Mouse (Mus musculus): ENCODE results near the gene Ptprn2. TPM values are rescaled to one million over a fixed set of nuclear protein-coding genes. Genes with fewer than 3 reads are reported as not detected.

Ptprn2 gene
- total RNA-seq, 2 experiments from 2014 or later: 296 to 297 TPM

GRCm38 (mm10) chr12:117049829-117050228 is 564.3 kb downstream of the Ptprn2 start:
- no peak for DNase-seq (ENCODE audit: low spot score in 2 of 2)

DNA sequence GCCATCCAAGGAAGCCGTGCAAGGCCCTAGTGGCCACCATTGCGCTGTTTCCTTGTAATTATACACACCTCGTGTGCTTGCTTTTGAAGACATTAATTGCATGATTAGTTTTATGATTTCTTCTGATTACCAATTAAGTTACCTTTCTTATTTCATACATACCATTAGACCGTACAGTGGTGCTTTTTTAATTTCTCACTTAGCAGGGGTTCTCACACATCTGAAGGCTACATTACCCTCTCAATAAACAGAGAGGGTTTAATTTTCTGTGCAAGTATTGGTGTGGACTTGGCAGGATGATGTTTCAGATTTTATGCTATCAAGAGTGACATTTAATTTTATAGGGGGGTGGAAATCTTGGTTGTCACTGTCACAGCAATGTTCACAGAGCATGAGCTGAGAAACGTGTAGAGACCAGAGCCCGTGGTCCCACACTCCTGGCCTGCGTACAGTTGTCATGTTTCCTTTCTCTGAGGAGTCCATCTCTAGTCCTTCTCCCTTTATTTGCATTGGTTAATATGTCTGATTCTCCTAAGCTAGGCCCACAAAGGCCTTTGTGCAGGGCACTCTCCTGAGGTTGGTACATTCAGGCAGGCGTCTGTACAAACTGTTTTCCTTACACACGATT is 567.8 kb downstream of the Ptprn2 start:
- DNase-seq (ENCODE audit: low spot score in 2 of 2): no peak

- DNase-seq (ENCODE audit: low spot score in 2 of 2): peak; percentile 13 to 69
Observed at GRCm38 (mm10) chr12:117053851-117054769, 568.6 kb downstream of the Ptprn2 start.

GRCm38 (mm10) chr12:117054925-117055570 is 569.5 kb downstream of the Ptprn2 start:
- DNase-seq (ENCODE audit: low spot score in 2 of 2): no peak

GRCm38 (mm10) chr12:117058184-117058958 is 572.9 kb downstream of the Ptprn2 start:
- DNase-seq (ENCODE audit: low spot score in 2 of 2): no peak

DNA sequence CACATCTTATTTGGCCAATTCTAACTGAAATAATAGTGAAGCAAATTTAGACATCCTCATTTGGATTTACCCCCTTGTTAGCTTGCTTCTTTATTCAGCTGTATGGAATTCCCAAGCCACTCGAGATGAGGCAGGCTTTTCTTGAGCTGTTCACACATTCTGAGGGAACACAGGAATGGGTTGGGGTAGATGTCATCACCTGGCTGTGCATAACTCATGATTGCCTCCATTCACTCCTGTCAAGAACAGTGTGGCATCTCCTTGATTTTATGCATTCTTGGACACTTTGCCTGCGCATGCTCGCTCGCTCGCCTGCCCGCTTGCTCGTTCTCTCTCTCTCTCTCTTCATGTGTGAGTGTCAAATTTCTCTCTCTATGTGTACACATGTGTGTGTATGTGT is 573.5 kb downstream of the Ptprn2 start:
- DNase-seq (ENCODE audit: low spot score in 2 of 2): no peak

DNA sequence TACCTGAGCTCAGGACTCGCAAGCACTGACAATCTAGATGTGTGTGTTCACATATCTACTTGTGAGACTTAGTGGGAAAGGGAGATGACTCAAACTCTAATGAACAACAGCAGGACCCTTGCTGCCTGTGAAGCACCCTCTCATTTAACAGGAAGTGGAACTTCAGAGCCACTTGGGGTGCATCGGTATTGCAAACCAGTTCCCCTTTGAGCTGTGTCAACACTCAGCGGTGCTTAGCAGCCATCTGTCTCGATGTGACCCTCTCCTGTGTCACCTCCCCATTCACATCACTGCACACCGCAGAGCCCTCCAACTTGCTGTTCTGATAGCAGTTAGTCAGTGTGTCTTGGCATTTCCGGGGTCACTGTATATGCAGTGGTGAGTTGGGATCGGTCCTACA is 592.1 kb downstream of the Ptprn2 start:
- no peak for DNase-seq (ENCODE audit: low spot score in 2 of 2)

DNA sequence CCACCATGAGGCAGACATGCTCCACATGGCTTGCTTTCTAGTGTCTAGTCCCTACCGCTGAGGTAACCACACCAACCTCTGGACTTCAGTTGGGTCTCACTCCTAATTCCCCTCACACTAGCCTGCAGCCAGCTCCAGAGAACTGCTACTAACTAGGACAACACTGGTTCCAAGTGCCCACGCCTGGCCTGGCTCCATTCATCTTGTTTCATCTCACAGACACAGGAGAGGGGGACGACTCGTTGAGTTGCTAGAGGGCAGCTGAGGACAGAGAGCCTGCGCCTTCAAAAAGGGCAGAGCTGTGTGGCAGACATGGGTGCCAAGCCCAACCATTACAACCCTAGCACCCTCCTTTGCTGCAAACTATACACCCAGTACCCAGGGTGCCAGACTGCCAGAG is 593.4 kb downstream of the Ptprn2 start:
- DNase-seq (ENCODE audit: low spot score in 2 of 2): peak in 1 of 2 experiments; percentile 27

DNA sequence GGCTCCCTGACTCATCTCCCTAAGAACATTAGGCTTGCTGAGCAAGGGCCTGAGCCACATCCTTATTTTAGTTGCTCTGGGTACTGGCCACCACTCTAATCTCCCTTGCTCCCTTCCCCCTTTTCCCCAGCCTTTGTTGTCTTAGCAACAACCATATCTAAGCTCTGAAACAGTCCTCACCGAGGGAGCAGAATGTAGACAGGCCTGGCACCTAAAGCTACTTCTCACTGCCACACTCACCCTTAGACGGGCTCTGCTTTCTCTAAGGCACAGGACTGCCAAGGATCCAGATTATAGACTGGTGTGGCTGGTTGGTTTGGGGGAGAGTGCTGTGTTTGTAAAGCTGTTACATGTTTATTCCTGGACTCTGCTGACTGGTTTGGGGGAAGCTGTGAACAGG is 594.2 kb downstream of the Ptprn2 start:
- no peak for DNase-seq (ENCODE audit: low spot score in 2 of 2)

- no peak for DNase-seq (ENCODE audit: low spot score in 2 of 2)
Observed at GRCm38 (mm10) chr12:117083856-117084701, 598.6 kb downstream of the Ptprn2 start.

DNA sequence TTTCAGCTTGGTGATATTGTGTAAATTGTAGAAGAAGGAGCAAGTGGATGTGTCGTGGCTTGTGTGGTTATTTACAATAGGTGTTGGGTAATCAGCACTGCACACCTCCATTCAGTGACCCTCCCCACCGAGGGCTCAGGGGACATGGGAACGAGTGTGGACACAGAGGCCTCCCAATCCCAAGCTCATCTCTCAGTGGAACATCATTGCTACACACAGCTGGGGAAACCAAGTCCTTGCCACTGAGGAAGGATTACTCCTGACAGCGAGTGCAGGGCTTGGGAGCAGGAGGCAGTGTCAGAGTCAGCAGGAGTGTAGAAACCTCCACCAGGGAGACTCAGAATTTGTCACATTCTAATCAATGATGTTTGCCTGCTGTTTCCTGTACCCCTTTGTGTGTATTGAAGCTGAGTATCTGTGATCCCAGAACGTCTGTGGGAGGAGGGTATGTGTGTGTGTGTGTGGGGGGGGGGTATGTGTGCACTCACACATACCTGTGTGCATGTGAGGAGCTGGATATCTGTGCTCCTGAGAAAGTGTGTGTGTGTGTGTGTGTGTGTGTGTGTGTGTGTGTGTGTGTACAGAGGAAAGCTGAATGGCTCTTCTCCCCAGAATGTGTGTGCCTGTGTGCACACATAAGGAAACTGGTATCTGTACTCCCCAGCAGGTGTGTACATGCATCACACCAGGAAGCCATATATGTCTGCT is 599.3 kb downstream of the Ptprn2 start:
- no peak for DNase-seq (ENCODE audit: low spot score in 2 of 2)

DNA sequence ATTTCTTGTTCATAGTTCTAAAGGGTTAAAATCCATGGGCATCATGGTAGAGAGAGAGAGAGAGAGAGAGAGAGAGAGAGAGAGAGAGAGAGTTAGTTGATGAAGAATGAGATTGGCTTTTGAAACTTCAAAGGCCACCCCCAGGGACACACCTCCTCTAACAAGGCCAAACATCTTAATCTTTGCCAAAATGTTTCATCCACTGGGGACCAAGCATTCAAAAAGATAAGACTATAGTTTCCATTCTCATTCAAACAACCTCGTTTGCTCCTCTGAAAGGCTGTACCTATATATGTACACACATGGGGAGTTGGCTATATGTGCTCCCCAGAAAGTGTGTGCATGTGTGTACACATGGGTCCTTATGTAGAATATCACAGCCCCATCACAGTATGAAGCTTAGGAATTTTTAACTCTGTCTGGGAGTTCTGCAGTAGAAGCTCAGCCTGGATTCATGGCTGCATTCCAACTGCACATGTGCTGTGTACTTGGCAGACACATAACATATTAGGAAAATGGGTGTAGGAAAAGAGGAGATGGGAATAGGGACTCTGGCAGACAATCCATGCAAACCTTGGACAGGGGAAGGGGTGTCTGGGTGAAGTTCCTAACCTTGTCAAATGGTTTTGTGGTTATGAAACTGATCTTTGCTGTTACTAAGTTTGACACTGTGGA is 600.3 kb downstream of the Ptprn2 start:
- DNase-seq (ENCODE audit: low spot score in 2 of 2): peak; percentile 67 to 82

GRCm38 (mm10) chr12:117092345-117093107 is 607.0 kb downstream of the Ptprn2 start:
- no peak for DNase-seq (ENCODE audit: low spot score in 2 of 2)

DNA sequence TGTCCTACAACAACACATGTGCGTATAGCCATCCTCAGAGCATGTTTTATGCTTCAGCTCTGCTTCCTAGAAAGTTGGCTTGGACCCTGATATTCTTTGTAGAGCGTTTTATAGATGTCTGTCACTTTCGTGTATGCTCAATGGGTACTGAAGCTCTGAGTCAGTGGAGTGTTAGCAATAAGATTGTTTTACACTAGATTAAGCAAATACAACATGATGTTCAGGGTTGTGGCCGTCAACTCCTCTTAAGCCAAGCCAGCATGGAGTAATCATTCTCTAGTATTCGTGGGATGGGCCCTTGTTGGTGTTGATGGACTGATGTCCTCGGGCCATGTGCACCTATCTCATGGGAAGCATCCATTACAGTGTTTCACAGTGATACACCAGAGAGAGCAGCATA is 610.4 kb downstream of the Ptprn2 start:
- DNase-seq (ENCODE audit: low spot score in 2 of 2): no peak

DNA sequence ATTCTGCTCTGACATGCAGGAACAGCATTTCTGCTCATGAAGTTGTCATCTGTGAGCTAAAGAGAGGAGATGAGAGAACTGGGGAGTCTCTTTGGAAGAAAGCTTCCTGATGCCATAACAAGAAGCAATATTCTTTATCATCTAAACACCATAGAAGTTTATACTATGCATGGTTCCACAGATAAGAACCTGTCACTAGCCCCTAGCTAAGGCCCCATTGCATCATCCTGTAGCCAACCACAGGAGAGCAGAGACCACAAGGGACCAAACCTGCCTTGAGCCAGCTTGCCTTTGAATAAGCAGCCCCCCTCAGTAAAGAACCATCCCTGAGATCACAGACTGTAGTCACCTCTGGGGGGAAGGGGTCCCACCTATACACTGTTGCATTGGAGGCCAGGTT is 612.8 kb downstream of the Ptprn2 start:
- no peak for DNase-seq (ENCODE audit: low spot score in 2 of 2)

- no peak for DNase-seq (ENCODE audit: low spot score in 2 of 2)
Observed at GRCm38 (mm10) chr12:117106696-117107095, 621.2 kb downstream of the Ptprn2 start.

- peak; percentile 44 to 69 for DNase-seq (ENCODE audit: low spot score in 2 of 2)
Observed at GRCm38 (mm10) chr12:117107143-117107616, 621.7 kb downstream of the Ptprn2 start.

GRCm38 (mm10) chr12:117115254-117115865 is 629.8 kb downstream of the Ptprn2 start:
- no peak for DNase-seq (ENCODE audit: low spot score in 2 of 2)

Measured in layer of hippocampus, adult 18-20 months (tissue).